Mouse (Mus musculus): ENCODE results near the gene Pold2. TPM values are rescaled to one million over a fixed set of nuclear protein-coding genes. Genes with fewer than 3 reads are reported as not detected.

The Pold2 gene
- polyA plus RNA-seq, 1 experiment from 2014 or later: 104 TPM

DNA sequence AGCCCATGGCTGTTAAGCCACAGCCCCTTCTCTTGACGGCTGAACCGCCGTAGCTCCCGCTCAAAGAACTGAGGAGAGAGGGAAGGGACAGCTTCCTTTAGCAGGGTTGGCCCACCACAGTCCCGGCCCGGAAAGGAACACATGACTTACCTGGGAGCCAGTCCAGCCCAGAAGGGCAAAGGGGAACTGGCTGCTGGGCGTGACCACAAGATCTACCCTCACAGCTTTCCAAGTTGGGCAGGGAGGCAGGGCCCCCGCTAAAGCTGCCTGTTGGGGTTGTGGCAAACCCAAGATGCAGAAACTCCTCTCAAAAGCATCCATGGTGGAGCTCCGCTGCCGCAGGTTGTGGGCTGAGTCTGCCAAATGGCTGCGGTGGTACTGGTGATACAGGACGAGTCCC, 48.8 kb downstream of the Pold2 start:
- no peak overlapping the region for H3K4me2 ChIP-seq
- no peak for ATAC-seq (ENCODE audit: low FRiP score)
- H3K9ac ChIP-seq: no peak overlapping the region
- H3K4me3 ChIP-seq (replicated peaks): no peak overlapping the region
- H3K27me3 ChIP-seq: no peaks in the 10 kb centered on the region
- H3K4me1 ChIP-seq: no peaks in the 10 kb centered on the region
- H3K9me3 ChIP-seq: no peaks in the 10 kb centered on the region
- peaks cover 37% of the 10 kb centered on the region for H3K36me3 ChIP-seq (replicated peaks)
- WGBS: 93% methylated on average over 12 of the region's 12 CpGs
- H3K27ac ChIP-seq: no peak overlapping the region

GRCm38 (mm10) chr11:5828509-5829191, 49.4 kb downstream of the Pold2 start:
- Histone ChIP-seq H3K27me3 (no peaks in the 10 kb centered on the region), H3K9ac (no peak overlapping the region), H3K4me2 (no peak overlapping the region), H3K4me3 (replicated peaks) (no peak overlapping the region), H3K36me3 (replicated peaks) (peaks cover 32% of the 10 kb centered on the region), H3K27ac (no peak overlapping the region), H3K9me3 (no peaks in the 10 kb centered on the region), H3K4me1 (no peaks in the 10 kb centered on the region)
- 91% methylated on average over 11 of the region's 11 CpGs for WGBS
- ATAC-seq (ENCODE audit: low FRiP score): no peak

GRCm38 (mm10) chr11:5827931-5828330, 50.2 kb downstream of the Pold2 start:
- Histone ChIP-seq H3K36me3 (replicated peaks) (peaks cover 31% of the 10 kb centered on the region), H3K27ac (no peak overlapping the region), H3K9me3 (no peaks in the 10 kb centered on the region), H3K4me1 (no peaks in the 10 kb centered on the region), H3K27me3 (no peaks in the 10 kb centered on the region), H3K4me2 (no peak overlapping the region), H3K4me3 (replicated peaks) (no peak overlapping the region), H3K9ac (no peak overlapping the region)
- no peak for ATAC-seq (ENCODE audit: low FRiP score)
- WGBS: 91% methylated on average over 5 of the region's 5 CpGs

- Histone ChIP-seq H3K27ac (no peak overlapping the region), H3K4me3 (replicated peaks) (no peak overlapping the region), H3K27me3 (no peaks in the 10 kb centered on the region), H3K9me3 (no peaks in the 10 kb centered on the region), H3K9ac (no peak overlapping the region), H3K36me3 (replicated peaks) (peaks cover 19% of the 10 kb centered on the region), H3K4me1 (no peaks in the 10 kb centered on the region), H3K4me2 (no peak overlapping the region)
- no peak for ATAC-seq (ENCODE audit: low FRiP score)
Measured at GRCm38 (mm10) chr11:5825432-5825831, 52.7 kb downstream of the Pold2 start.

Other genes with a start within 250 kb of the Pold2 start
- gene Mrps24, start 162.6 kb downstream of the Pold2 start, polyA plus RNA-seq (2016; fragmentation: Nextera tagmentation; extraction: Ambion mirVana): 156 and 162 TPM in 2 replicates
- gene Urgcp, start 115.9 kb downstream of the Pold2 start, polyA plus RNA-seq (2016; fragmentation: Nextera tagmentation; extraction: Ambion mirVana): 24.8 and 26.2 TPM in 2 replicates
- 137 and 140 TPM in 2 replicates for gene Dbnl, start 89.8 kb downstream of the Pold2 start, polyA plus RNA-seq (2016; fragmentation: Nextera tagmentation; extraction: Ambion mirVana)
- 2.5 and 3.7 TPM in 2 replicates for gene Pgam2, start 74.6 kb downstream of the Pold2 start, polyA plus RNA-seq (2016; fragmentation: Nextera tagmentation; extraction: Ambion mirVana)
- gene Polm, start 40.3 kb downstream of the Pold2 start, polyA plus RNA-seq (2016; fragmentation: Nextera tagmentation; extraction: Ambion mirVana): 7.7 and 8.4 TPM in 2 replicates
- gene Aebp1, start 16.3 kb downstream of the Pold2 start, polyA plus RNA-seq (2016; fragmentation: Nextera tagmentation; extraction: Ambion mirVana): 14.6 and 20.5 TPM in 2 replicates
- 0.99 and 2.0 TPM in 2 replicates for gene Myl7, start 20.5 kb upstream of the Pold2 start, polyA plus RNA-seq (2016; fragmentation: Nextera tagmentation; extraction: Ambion mirVana)
- gene Gck, start 71.8 kb upstream of the Pold2 start, polyA plus RNA-seq (2016; fragmentation: Nextera tagmentation; extraction: Ambion mirVana): 2.9 and 3.5 TPM in 2 replicates
- gene Ykt6, start 77.4 kb upstream of the Pold2 start, polyA plus RNA-seq (2016; fragmentation: Nextera tagmentation; extraction: Ambion mirVana): 58.4 and 59.8 TPM in 2 replicates
- gene Camk2b, start 188.1 kb upstream of the Pold2 start, polyA plus RNA-seq (2016; fragmentation: Nextera tagmentation; extraction: Ambion mirVana): 11.0 and 11.7 TPM in 2 replicates